Mouse (Mus musculus) spleen, adult 18-20 months (tissue): ENCODE measurements around the gene 4931400O07Rik.

ENCODE experiments used
- DNase-seq, 2 experiments: peaks; one replicate each; pipeline ENCODE4 v3.0.0; 2022; ENCODE audit warnings: mixed read lengths in 2 of 2

The 4931400O07Rik gene

GRCm38 (mm10) chrX:62467691-62468090 lies at the start of gene 4931400O07Rik:
4931400O07Rik (plus strand) TSS chrX:62467991.
- DNase-seq, result no peak
